Mouse (Mus musculus): ENCODE measurements around the gene Bpifa3. TPM values are rescaled to one million over a fixed set of nuclear protein-coding genes. Genes with fewer than 3 reads are reported as not detected.
"Not testable (repeated sequence)": the region's sequence is repeated elsewhere in the genome, so short reads cannot be mapped to it uniquely, and the experiment has no call there.

Gene Bpifa3
- polyA plus RNA-seq, 1 experiment from 2014 or later, result not detected

GRCm38 (mm10) chr2:154169172-154169571 is 39.0 kb downstream of the Bpifa3 start:
- Histone ChIP-seq H3K4me1 (replicated peaks; ENCODE audit: control insufficient read depth, insufficient read depth, low read length) (no peaks in the 10 kb centered on the region), H3K4me3 (ENCODE audit: low read depth, low read length) (no peak overlapping the region), H3K27ac (ENCODE audit: low read depth, low read length) (no peak overlapping the region), H3K36me3 (ENCODE audit: control insufficient read depth, insufficient read depth, low read length) (no peaks in the 10 kb centered on the region), H3K9ac (ENCODE audit: low read depth, low read length) (no peak overlapping the region), H3K27me3 (ENCODE audit: control insufficient read depth, insufficient read depth, low read length) (no peaks in the 10 kb centered on the region), H3K9me3 (ENCODE audit: control insufficient read depth, low read length) (no peaks in the 10 kb centered on the region), H3K4me2 (replicated peaks; ENCODE audit: low read depth, low read length) (no peak overlapping the region)
- WGBS, result 68% methylated on average over 3 of the region's 3 CpGs
- no peak for ATAC-seq (ENCODE audit: low FRiP score)
- DNase-seq (ENCODE audit: low spot score), result no peak

GRCm38 (mm10) chr2:154171621-154172020 is 41.5 kb downstream of the Bpifa3 start:
- no peaks in the 10 kb centered on the region for H3K9me3 ChIP-seq (ENCODE audit: control insufficient read depth, low read length)
- DNase-seq (ENCODE audit: low spot score) (no peak), ATAC-seq (ENCODE audit: low FRiP score) (no peak)
- H3K36me3 ChIP-seq (ENCODE audit: control insufficient read depth, insufficient read depth, low read length), result no peaks in the 10 kb centered on the region
- no peak overlapping the region for H3K27ac ChIP-seq (ENCODE audit: low read depth, low read length)
- no peak overlapping the region for H3K9ac ChIP-seq (ENCODE audit: low read depth, low read length)
- H3K4me2 ChIP-seq (replicated peaks; ENCODE audit: low read depth, low read length), result no peak overlapping the region
- no peaks in the 10 kb centered on the region for H3K27me3 ChIP-seq (ENCODE audit: control insufficient read depth, insufficient read depth, low read length)
- no peaks in the 10 kb centered on the region for H3K4me1 ChIP-seq (replicated peaks; ENCODE audit: control insufficient read depth, insufficient read depth, low read length)
- no peak overlapping the region for H3K4me3 ChIP-seq (ENCODE audit: low read depth, low read length)
- WGBS, result 67% methylated on average over 6 of the region's 6 CpGs

GRCm38 (mm10) chr2:154173313-154173712 is 43.2 kb downstream of the Bpifa3 start:
- Histone ChIP-seq H3K4me1 (replicated peaks; ENCODE audit: control insufficient read depth, insufficient read depth, low read length) (no peaks in the 10 kb centered on the region), H3K27ac (ENCODE audit: low read depth, low read length) (no peak overlapping the region), H3K36me3 (ENCODE audit: control insufficient read depth, insufficient read depth, low read length) (no peaks in the 10 kb centered on the region), H3K9ac (ENCODE audit: low read depth, low read length) (no peak overlapping the region), H3K4me3 (ENCODE audit: low read depth, low read length) (no peak overlapping the region), H3K9me3 (ENCODE audit: control insufficient read depth, low read length) (no peaks in the 10 kb centered on the region), H3K4me2 (replicated peaks; ENCODE audit: low read depth, low read length) (no peak overlapping the region), H3K27me3 (ENCODE audit: control insufficient read depth, insufficient read depth, low read length) (no peaks in the 10 kb centered on the region)
- WGBS, result 44% methylated on average over 1 of the region's 1 CpGs
- ATAC-seq (ENCODE audit: low FRiP score), result no peak
- peak; percentile 56 for DNase-seq (ENCODE audit: low spot score)

- WGBS, result 88% methylated on average over 7 of the region's 7 CpGs
- DNase-seq (ENCODE audit: low spot score); ATAC-seq (ENCODE audit: low FRiP score): not testable (repeated sequence)
Measured at GRCm38 (mm10) chr2:154181900-154182299, 51.8 kb downstream of the Bpifa3 start.

GRCm38 (mm10) chr2:154183061-154183460 is 52.9 kb downstream of the Bpifa3 start:
- H3K4me3 ChIP-seq (ENCODE audit: low read depth, low read length); H3K4me1 ChIP-seq (replicated peaks; ENCODE audit: control insufficient read depth, insufficient read depth, low read length); H3K9me3 ChIP-seq (ENCODE audit: control insufficient read depth, low read length); ATAC-seq (ENCODE audit: low FRiP score); H3K27ac ChIP-seq (ENCODE audit: low read depth, low read length); H3K4me2 ChIP-seq (replicated peaks; ENCODE audit: low read depth, low read length); H3K9ac ChIP-seq (ENCODE audit: low read depth, low read length); DNase-seq (ENCODE audit: low spot score); H3K27me3 ChIP-seq (ENCODE audit: control insufficient read depth, insufficient read depth, low read length); H3K36me3 ChIP-seq (ENCODE audit: control insufficient read depth, insufficient read depth, low read length): not testable (repeated sequence)
- WGBS, result 81% methylated on average over 4 of the region's 4 CpGs

More at GRCm38 (mm10) chr2:154181900-154182299, 51.8 kb downstream of the Bpifa3 start:
- H3K36me3 ChIP-seq (ENCODE audit: control insufficient read depth, insufficient read depth, low read length); H3K27me3 ChIP-seq (ENCODE audit: control insufficient read depth, insufficient read depth, low read length); H3K27ac ChIP-seq (ENCODE audit: low read depth, low read length); H3K4me2 ChIP-seq (replicated peaks; ENCODE audit: low read depth, low read length); H3K9me3 ChIP-seq (ENCODE audit: control insufficient read depth, low read length); H3K9ac ChIP-seq (ENCODE audit: low read depth, low read length); H3K4me3 ChIP-seq (ENCODE audit: low read depth, low read length); H3K4me1 ChIP-seq (replicated peaks; ENCODE audit: control insufficient read depth, insufficient read depth, low read length): not testable (repeated sequence)

GRCm38 (mm10) chr2:154185319-154185718 is 55.2 kb downstream of the Bpifa3 start:
- no peak overlapping the region for H3K9ac ChIP-seq (ENCODE audit: low read depth, low read length)
- no peak overlapping the region for H3K4me2 ChIP-seq (replicated peaks; ENCODE audit: low read depth, low read length)
- H3K4me1 ChIP-seq (replicated peaks; ENCODE audit: control insufficient read depth, insufficient read depth, low read length), result no peaks in the 10 kb centered on the region
- DNase-seq (ENCODE audit: low spot score) (no peak), ATAC-seq (ENCODE audit: low FRiP score) (no peak)
- H3K27ac ChIP-seq (ENCODE audit: low read depth, low read length), result no peak overlapping the region
- H3K27me3 ChIP-seq (ENCODE audit: control insufficient read depth, insufficient read depth, low read length), result no peaks in the 10 kb centered on the region
- 91% methylated on average over 6 of the region's 6 CpGs for WGBS
- H3K9me3 ChIP-seq (ENCODE audit: control insufficient read depth, low read length), result no peaks in the 10 kb centered on the region
- no peak overlapping the region for H3K4me3 ChIP-seq (ENCODE audit: low read depth, low read length)
- H3K36me3 ChIP-seq (ENCODE audit: control insufficient read depth, insufficient read depth, low read length), result no peaks in the 10 kb centered on the region

- Histone ChIP-seq H3K36me3 (ENCODE audit: control insufficient read depth, insufficient read depth, low read length) (no peaks in the 10 kb centered on the region), H3K9ac (ENCODE audit: low read depth, low read length) (no peak overlapping the region), H3K27ac (ENCODE audit: low read depth, low read length) (no peak overlapping the region), H3K4me3 (ENCODE audit: low read depth, low read length) (no peak overlapping the region), H3K4me1 (replicated peaks; ENCODE audit: control insufficient read depth, insufficient read depth, low read length) (no peaks in the 10 kb centered on the region), H3K27me3 (ENCODE audit: control insufficient read depth, insufficient read depth, low read length) (no peaks in the 10 kb centered on the region), H3K4me2 (replicated peaks; ENCODE audit: low read depth, low read length) (no peak overlapping the region), H3K9me3 (ENCODE audit: control insufficient read depth, low read length) (no peaks in the 10 kb centered on the region)
- WGBS, result 88% methylated on average over 3 of the region's 3 CpGs
- ATAC-seq (ENCODE audit: low FRiP score), result no peak
- DNase-seq (ENCODE audit: low spot score), result no peak
Measured at GRCm38 (mm10) chr2:154185748-154186147, 55.6 kb downstream of the Bpifa3 start.

- Histone ChIP-seq H3K27me3 (ENCODE audit: control insufficient read depth, insufficient read depth, low read length) (no peaks in the 10 kb centered on the region), H3K4me2 (replicated peaks; ENCODE audit: low read depth, low read length) (no peak overlapping the region), H3K27ac (ENCODE audit: low read depth, low read length) (no peak overlapping the region), H3K4me1 (replicated peaks; ENCODE audit: control insufficient read depth, insufficient read depth, low read length) (no peaks in the 10 kb centered on the region), H3K4me3 (ENCODE audit: low read depth, low read length) (no peak overlapping the region), H3K9ac (ENCODE audit: low read depth, low read length) (no peak overlapping the region), H3K9me3 (ENCODE audit: control insufficient read depth, low read length) (no peaks in the 10 kb centered on the region), H3K36me3 (ENCODE audit: control insufficient read depth, insufficient read depth, low read length) (no peaks in the 10 kb centered on the region)
- DNase-seq (ENCODE audit: low spot score) (peak; percentile 24), ATAC-seq (ENCODE audit: low FRiP score) (no peak)
- WGBS, result 42% methylated on average over 5 of the region's 5 CpGs
Measured at GRCm38 (mm10) chr2:154187468-154187867, 57.3 kb downstream of the Bpifa3 start.
